Mouse (Mus musculus) heart, embryonic 10.5 days (tissue): ENCODE measurements around the gene Ptprn. TPM values are rescaled to one million over a fixed set of nuclear protein-coding genes. Genes with fewer than 3 reads are reported as not detected.

ENCODE experiments used
- DNase-seq: peaks from one replicate; pipeline ENCODE4 v3.0.0-alpha.2; 2017; ENCODE audit warnings: low spot score
- H3K27ac ChIP-seq: fragments of 300-500 bp; sonication (generic); 2 replicates; pipeline ENCODE4 v1.5.1; 2016; ENCODE audit warnings: mild to moderate bottlenecking
- H3K27me3 ChIP-seq: fragments of 300-500 bp; sonication (generic); 2 replicates; pipeline ENCODE4 v1.6.1; 2016; ENCODE audit warnings: mild to moderate bottlenecking; ENCODE audit not compliant: poor library complexity, insufficient read depth, severe bottlenecking
- H3K36me3 ChIP-seq: fragments of 300-500 bp; sonication (generic); 2 replicates; pipeline ENCODE4 v1.6.1; 2016; ENCODE audit warnings: mild to moderate bottlenecking, moderate library complexity
- H3K4me1 ChIP-seq: fragments of 300-500 bp; sonication (generic); 2 replicates; pipeline ENCODE4 v1.6.1; 2016; ENCODE audit warnings: mild to moderate bottlenecking
- H3K4me3 ChIP-seq: fragments of 300-500 bp; sonication (generic); 2 replicates; pipeline ENCODE4 v1.5.1; 2016; ENCODE audit warnings: mild to moderate bottlenecking, moderate library complexity
- H3K9me3 ChIP-seq: fragments of 300-500 bp; sonication (generic); 2 replicates; pipeline ENCODE4 v1.6.1; 2016; ENCODE audit warnings: mild to moderate bottlenecking, moderate library complexity
- whole genome bisulfite sequencing: fragments of 180-500 bp; shearing (Covaris S2); methylation state at CpG from one replicate; pipeline ENCODE4 v1.1.7; 2016; 5-methylcytosine and 5-hydroxymethylcytosine counted together
- polyA plus RNA-seq: library from polyadenylated mRNA; unstranded; fragments of >200 nt; fragmentation: Nextera tagmentation; extraction: Ambion mirVana; gene quantifications from 2 replicates; pipeline ENCODE4 v1.2.1, GENCODE M21; 2016

Ptprn gene
- 0.70 and 0.84 TPM in 2 replicates for polyA plus RNA-seq

DNA sequence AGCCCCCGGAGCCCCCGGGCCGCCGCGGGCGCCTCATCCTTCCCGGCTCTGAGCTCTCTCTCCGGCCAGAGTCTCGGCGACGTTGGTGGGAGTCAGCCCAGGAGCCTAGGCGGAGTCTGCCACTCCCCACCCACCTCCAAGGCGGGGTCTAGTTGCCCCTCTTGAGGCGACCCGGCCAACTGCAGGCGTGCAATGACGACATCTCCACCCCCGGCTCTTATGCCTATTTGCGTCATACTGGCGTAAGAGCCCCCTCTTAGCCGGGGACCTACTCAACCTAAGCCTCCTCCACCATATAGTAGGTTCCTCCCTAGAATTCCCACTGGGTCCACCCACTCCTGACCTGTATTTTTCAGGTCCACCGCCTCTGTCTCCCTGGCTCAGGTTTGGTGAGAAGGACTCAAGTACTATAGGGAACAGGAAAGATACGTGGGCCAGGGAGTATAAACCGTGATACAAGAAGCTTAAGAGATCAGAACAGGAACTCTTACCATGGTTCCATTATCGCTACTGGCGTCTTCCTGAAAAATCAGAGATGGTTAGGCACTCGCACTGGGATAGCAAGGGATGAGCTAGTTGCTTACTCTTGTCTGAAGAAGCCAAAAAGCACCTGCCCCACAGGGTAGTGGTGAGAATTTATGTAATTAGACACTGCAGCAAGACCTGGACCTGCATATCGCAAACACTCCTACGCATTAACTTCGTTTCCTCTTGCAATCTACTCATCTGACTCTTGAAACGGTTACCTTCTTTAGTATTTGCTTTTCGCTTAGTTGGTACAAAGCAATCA lies at the start of gene Ptprn:
Gene Ptprn, minus strand, starts transcription at position 412 of the 790 bp plus-strand sequence.
- 10% methylated on average over 32 of the region's 32 CpGs for WGBS
- Histone ChIP-seq H3K27me3 (peaks cover 43% of the 10 kb centered on the region), H3K4me3 (peak within 1 kb of the TSS; percentile 36), H3K9me3 (no peaks in the 10 kb centered on the region), H3K4me1 (peaks cover 13% of the 10 kb centered on the region), H3K27ac (no peak within 1 kb of the TSS), H3K36me3 (no peaks in the 10 kb centered on the region)
- DNase-seq, result no peak

DNA sequence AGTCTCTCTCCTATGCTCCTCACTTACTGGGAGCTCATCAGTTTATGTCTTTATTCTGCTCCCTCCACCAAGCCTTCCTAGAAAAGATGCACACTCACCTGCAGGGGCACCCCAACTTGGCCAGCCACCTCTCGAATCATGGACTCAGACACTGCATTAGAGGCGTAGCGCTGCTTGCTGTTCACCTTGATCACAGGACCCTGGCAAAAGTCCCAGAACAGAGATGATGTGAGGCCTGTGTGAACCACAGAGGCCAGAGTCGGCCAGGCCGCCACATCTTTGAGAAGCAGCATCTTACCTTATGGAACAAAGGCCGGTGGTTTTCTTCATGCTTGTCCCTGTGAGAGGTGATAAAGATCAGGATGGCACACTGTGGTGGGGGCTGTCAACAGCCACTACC lies 47.4 kb upstream of the Ptprn start:
- peaks cover 86% of the 10 kb centered on the region for H3K36me3 ChIP-seq
- H3K27me3 ChIP-seq, result no peaks in the 10 kb centered on the region
- no peak overlapping the region for H3K27ac ChIP-seq
- H3K9me3 ChIP-seq, result no peaks in the 10 kb centered on the region
- DNase-seq, result no peak
- H3K4me1 ChIP-seq, result peaks cover 19% of the 10 kb centered on the region
- WGBS, result 90% methylated on average over 6 of the region's 6 CpGs
- H3K4me3 ChIP-seq, result no peak overlapping the region

DNA sequence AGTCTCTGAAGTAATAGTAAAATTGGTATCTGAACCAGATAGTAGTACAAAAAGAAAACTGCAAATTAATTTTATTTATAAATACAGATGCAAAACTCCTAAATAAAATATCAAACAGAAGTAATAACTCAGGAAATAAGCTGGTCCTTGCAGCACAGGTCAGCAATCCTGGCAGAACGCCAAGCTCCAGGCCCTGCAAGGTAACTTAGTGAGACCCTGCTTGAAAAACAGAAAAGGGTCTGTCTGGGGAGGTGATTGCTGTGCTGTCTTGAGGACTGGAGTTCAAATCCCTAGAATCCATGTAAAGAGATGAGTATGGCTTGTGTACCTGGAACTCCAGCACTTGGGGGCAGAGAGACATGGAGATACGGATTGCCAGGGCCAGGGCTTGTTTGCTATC lies 40.4 kb upstream of the Ptprn start:
- WGBS, result 66% methylated on average over 2 of the region's 2 CpGs
- no peak for DNase-seq
- no peaks in the 10 kb centered on the region for H3K27me3 ChIP-seq
- H3K9me3 ChIP-seq, result no peaks in the 10 kb centered on the region
- no peak overlapping the region for H3K27ac ChIP-seq
- H3K4me3 ChIP-seq, result no peak overlapping the region
- 0 out of 2 replicates have a peak, but pooled peaks cover 3% of the 10 kb centered on the region for H3K4me1 ChIP-seq
- H3K36me3 ChIP-seq, result peaks cover 24% of the 10 kb centered on the region

DNA sequence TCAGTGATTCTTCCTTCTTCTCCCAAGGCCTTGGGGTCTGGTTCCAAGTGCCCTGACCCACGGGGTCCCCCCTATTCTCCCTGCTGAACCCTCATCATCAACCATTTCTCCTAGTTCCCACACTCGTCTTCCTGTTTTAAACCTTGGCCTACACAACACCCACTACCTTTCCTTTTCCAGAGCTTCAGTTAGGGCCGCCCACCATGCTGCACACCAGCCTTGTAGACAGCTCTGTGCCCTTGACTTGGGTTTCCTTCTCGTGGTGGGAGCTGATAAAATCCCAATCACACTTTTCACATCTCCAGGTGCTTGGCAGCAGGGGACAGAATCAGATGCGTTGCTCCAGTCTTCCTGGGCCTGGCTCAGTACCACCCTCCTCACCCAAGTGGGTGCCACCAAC lies 30.0 kb upstream of the Ptprn start:
- Histone ChIP-seq H3K4me1 (peaks cover 16% of the 10 kb centered on the region), H3K4me3 (no peak overlapping the region), H3K36me3 (no peaks in the 10 kb centered on the region), H3K9me3 (no peaks in the 10 kb centered on the region), H3K27me3 (no peaks in the 10 kb centered on the region), H3K27ac (no peak overlapping the region)
- WGBS, result 77% methylated on average over 5 of the region's 5 CpGs
- DNase-seq, result no peak

DNA sequence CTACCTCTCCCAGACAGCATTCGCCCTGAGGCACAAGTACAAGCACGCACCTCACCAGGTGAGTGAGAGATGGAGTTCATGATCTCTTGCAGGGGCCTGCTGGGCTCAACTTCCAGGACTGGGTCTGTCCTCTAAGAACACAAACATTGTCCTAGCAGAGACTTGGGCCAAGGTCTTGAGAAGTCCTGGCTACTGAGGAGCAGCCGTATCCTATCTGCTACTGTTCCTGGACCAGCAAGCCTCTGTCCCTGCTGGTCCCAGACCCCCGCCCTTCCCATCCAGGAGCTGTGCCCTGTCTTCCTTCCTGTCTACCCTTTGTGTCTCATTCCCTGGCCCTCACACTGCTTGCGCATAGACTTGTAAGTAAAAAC lies 29.0 kb upstream of the Ptprn start:
- H3K4me3 ChIP-seq, result no peak overlapping the region
- H3K27me3 ChIP-seq, result no peaks in the 10 kb centered on the region
- H3K27ac ChIP-seq, result peak overlapping the region; percentile 47
- peaks cover 16% of the 10 kb centered on the region for H3K4me1 ChIP-seq
- H3K36me3 ChIP-seq, result no peaks in the 10 kb centered on the region
- no peak for DNase-seq
- H3K9me3 ChIP-seq, result no peaks in the 10 kb centered on the region
- 73% methylated on average over 5 of the region's 5 CpGs for WGBS

DNA sequence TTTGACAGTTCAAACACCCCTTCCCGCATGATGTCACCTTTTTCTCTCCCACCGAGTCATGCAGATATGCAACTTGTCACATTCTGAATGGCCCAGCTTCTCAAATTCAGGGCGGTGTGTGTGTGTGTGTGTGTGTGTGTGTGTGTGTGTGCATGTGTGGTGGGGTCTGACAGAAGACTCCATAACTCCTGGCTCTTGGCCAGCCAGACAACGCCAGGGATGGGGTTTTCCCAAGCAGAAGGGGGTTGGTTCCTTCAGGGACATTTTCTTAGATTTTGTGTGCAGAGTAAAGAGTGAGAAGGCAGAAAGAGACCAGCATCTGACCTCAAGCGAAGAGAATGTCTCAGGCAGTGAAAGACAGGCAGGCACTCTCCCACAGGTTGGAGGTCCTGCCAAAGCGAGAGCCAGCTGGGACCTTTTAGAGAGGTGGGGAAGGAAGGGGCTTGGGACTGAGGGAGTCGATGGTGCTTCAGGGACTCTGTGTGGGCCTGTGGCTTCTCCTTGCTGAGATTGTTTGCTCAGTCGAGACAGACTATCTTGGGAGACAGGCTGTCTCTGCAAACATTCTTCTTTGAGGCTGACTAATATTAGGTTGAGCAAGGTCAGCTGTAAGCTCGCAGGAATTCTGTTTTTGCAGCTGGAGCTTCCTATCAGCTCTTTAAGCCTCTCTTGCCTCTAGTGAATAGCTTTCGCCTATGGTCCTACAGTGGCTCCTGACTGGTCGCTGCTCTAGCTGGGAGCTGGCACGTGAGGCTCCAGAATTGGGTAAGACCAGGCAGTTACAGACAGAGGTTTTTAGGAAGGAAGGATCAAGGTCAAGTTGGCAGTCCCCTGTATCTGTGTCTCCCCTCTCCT lies 28.4 kb upstream of the Ptprn start:
- peaks cover 16% of the 10 kb centered on the region for H3K4me1 ChIP-seq
- peak; percentile 80 for DNase-seq
- no peak overlapping the region for H3K4me3 ChIP-seq
- no peaks in the 10 kb centered on the region for H3K27me3 ChIP-seq
- H3K36me3 ChIP-seq, result no peaks in the 10 kb centered on the region
- H3K9me3 ChIP-seq, result no peaks in the 10 kb centered on the region
- 32% methylated on average over 12 of the region's 12 CpGs for WGBS
- H3K27ac ChIP-seq, result peak overlapping the region; percentile 47

DNA sequence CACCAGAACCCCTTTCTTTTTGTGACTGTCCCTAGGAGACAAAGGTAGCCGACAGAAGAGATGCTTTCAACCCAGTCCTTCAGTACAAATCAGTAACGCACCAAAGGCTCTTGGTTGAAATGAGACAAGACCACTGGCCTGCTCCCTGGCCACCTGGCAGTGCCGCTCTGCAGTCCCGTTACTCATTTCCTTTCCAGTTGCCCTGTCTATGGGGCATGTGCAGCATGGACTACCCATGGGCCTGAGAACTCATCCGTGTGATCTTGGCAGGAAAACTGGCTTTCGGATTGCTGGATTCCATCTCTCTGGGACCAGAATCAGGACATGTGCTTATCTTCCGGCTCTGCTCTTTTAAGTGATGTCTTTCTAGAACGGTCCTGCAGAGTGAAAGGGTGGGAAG lies 27.0 kb upstream of the Ptprn start:
- H3K27me3 ChIP-seq, result no peaks in the 10 kb centered on the region
- no peaks in the 10 kb centered on the region for H3K9me3 ChIP-seq
- no peak overlapping the region for H3K4me3 ChIP-seq
- 80% methylated on average over 8 of the region's 8 CpGs for WGBS
- no peak overlapping the region for H3K27ac ChIP-seq
- no peak for DNase-seq
- no peaks in the 10 kb centered on the region for H3K36me3 ChIP-seq
- H3K4me1 ChIP-seq, result peaks cover 16% of the 10 kb centered on the region

DNA sequence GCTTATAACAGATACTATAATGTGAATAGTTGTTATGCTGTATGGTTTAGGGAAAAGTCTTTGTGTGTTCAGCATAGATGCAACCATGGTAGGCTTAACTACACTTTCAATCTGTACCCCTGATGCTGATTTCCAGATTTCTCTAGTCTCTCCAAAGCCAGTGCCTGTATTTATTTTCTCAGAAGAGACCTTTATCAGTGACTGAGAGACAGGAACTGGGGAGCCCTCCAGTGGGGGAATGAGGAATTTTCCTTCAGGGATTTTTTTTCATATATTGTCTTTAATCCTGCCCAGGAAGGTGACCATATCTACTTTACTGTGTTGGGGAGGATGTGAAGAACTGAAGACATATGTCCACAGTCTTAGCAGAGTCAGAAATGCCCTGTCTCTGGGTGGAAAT lies 26.3 kb upstream of the Ptprn start:
- Histone ChIP-seq H3K36me3 (no peaks in the 10 kb centered on the region), H3K27ac (no peak overlapping the region), H3K27me3 (no peaks in the 10 kb centered on the region), H3K4me3 (no peak overlapping the region), H3K4me1 (peaks cover 16% of the 10 kb centered on the region), H3K9me3 (no peaks in the 10 kb centered on the region)
- DNase-seq, result no peak

DNA sequence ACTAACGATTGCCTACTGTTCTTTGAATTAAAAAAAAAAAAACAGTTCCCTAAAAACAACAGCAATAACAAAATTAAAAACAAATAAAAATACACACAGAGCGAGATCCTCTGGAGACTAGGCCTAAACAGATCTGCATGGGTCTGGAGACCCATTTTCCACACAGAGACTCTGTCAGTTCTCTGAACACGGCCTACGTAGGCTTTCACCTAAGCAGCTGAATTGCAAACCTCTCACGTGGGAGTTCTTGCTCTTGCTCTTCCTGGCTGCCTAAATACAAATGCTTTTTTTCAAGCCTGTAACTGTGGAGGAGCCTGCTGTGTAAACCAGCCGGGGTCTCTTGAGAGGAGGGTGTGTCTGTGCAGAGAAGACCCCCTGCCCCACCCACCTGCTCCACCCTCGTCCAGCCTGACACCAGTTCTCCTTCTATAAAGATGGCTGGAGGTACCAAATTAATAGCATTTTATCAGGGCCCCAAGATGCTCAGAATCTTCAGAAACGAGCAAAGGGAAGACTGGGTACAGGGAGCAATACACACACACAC lies 25.7 kb upstream of the Ptprn start:
- WGBS, result 68% methylated on average over 8 of the region's 8 CpGs
- Histone ChIP-seq H3K36me3 (no peaks in the 10 kb centered on the region), H3K9me3 (no peaks in the 10 kb centered on the region), H3K27ac (no peak overlapping the region), H3K4me1 (peaks cover 16% of the 10 kb centered on the region), H3K4me3 (no peak overlapping the region), H3K27me3 (no peaks in the 10 kb centered on the region)
- DNase-seq, result no peak

DNA sequence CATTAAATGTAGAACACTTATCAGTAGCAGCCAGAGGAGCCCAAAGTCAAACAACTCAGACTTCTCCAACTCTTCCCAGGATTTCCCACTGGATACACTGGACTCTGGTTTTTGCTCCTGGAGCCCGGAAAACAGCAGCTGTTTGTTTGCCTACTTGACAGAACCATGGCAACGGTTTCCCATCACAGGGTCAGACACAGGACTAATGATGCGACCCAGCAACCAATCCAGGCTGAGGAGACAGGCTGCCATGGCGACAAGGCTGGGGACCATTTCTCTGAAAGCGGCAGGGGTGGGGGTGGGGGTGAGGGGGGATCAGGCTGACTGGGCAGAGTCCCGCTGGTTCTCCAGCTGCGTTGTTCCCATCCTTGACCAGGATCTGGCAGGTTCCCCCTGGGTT lies 25.1 kb upstream of the Ptprn start:
- no peak overlapping the region for H3K27ac ChIP-seq
- DNase-seq, result peak; percentile 81
- H3K36me3 ChIP-seq, result no peaks in the 10 kb centered on the region
- H3K4me3 ChIP-seq, result no peak overlapping the region
- H3K27me3 ChIP-seq, result no peaks in the 10 kb centered on the region
- WGBS, result 22% methylated on average over 7 of the region's 7 CpGs
- H3K4me1 ChIP-seq, result peaks cover 16% of the 10 kb centered on the region
- no peaks in the 10 kb centered on the region for H3K9me3 ChIP-seq

DNA sequence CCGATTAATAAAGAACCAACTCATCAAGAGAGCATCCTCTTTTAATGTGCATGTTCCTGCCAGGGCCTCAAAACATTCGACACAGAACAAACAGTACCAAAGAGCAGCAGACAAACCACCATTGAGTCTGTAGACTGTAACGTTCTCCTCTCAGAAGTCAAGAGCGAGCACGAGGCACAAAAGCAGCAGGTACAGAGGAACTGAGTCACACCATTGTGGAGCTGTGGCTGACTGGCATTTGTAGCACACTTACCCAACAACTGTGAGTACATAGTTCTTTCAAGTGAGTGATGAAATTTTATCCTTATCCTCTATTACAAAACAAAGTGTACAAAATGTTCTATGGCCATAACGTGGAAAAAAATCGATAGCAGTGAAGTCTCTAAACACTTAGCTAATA lies 20.6 kb upstream of the Ptprn start:
- Histone ChIP-seq H3K27ac (no peak overlapping the region), H3K4me3 (no peak overlapping the region), H3K27me3 (no peaks in the 10 kb centered on the region), H3K36me3 (no peaks in the 10 kb centered on the region), H3K4me1 (no peaks in the 10 kb centered on the region; the same call in 1 of the 2 replicates), H3K9me3 (no peaks in the 10 kb centered on the region)
- 76% methylated on average over 7 of the region's 7 CpGs for WGBS
- no peak for DNase-seq

DNA sequence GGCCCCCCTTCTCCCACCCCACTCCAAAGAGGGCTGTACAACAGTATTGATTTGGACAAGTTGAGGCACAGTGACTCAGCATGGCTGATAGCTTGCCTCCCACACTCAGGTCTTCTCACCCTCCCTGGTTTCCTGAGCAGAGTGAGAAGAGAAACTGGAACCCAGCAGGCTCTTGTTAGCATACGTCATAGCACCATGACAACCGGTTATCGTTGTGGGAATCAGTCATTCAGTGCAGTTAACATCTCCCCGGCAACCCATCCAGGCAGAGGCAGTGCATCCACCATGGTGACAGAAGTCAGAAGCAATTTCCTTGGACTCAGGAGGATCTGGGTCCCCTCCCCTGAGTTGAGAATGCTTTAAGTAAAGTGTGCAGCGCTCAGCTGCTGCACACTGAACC lies 18.7 kb upstream of the Ptprn start:
- DNase-seq, result no peak
- 80% methylated on average over 5 of the region's 5 CpGs for WGBS
- Histone ChIP-seq H3K27me3 (peaks cover 12% of the 10 kb centered on the region), H3K9me3 (no peaks in the 10 kb centered on the region), H3K4me1 (no peaks in the 10 kb centered on the region), H3K36me3 (no peaks in the 10 kb centered on the region), H3K27ac (no peak overlapping the region), H3K4me3 (no peak overlapping the region)

DNA sequence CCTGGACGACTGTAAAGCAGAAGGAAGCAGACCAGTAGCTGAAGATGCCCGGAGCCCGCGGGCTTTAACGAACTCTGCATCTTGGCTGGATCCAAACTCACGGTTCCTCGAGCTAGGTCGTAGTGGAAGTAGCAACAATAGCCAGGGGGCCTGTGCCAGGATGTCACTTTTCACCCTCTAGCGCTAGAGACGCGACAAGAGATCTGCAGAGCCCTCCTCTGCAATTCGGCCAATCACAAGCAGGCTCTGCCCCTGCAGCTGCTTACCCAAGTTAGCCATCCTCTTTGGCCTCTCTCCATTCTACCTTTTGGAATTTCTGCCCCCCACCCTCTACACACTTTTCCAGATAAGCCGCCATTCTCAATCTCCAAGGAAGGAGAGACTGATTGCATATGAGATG lies 13.9 kb upstream of the Ptprn start, which contains the start of gene Resp18:
Gene Resp18, minus strand, starts transcription at position 188 of the 400 bp plus-strand sequence.
- H3K9me3 ChIP-seq, result no peaks in the 10 kb centered on the region
- H3K4me1 ChIP-seq, result 0 out of 2 replicates have a peak, but pooled peaks cover 3% of the 10 kb centered on the region
- DNase-seq, result no peak
- no peak within 1 kb of the TSS for H3K4me3 ChIP-seq
- no peak within 1 kb of the TSS for H3K27ac ChIP-seq
- H3K27me3 ChIP-seq, result peaks cover 21% of the 10 kb centered on the region
- no peaks in the 10 kb centered on the region for H3K36me3 ChIP-seq
- 6% methylated on average over 13 of the region's 13 CpGs for WGBS
